Mouse (Mus musculus) limb, embryonic 13.5 days (tissue): Measurements from ENCODE around the gene Dazap2. TPM values are rescaled to one million over a fixed set of nuclear protein-coding genes. Genes with fewer than 3 reads are reported as not detected.

Experiments
- ATAC-seq: fragments of 200-750 bp; cut with Nextera tagmentation; 2 replicates; pipeline ENCODE4 v1.8.0; 2017; ENCODE audit warnings: low read depth, moderate number of reproducible peaks, moderate TSS enrichment; ENCODE audit not compliant: low FRiP score
- H3K27ac ChIP-seq: fragments of 300-500 bp; sonication (generic); 2 replicates; pipeline ENCODE4 v1.5.1; 2015; ENCODE audit warnings: inconsistent platforms, mild to moderate bottlenecking, moderate library complexity
- H3K27me3 ChIP-seq: fragments of 300-500 bp; sonication (generic); 2 replicates; pipeline ENCODE4 v1.6.1; 2015; ENCODE audit warnings: mild to moderate bottlenecking, inconsistent platforms
- H3K36me3 ChIP-seq: fragments of 300-500 bp; sonication (generic); 2 replicates; pipeline ENCODE4 v1.6.1; 2015; ENCODE audit warnings: inconsistent platforms, mild to moderate bottlenecking, moderate library complexity
- H3K4me1 ChIP-seq: fragments of 300-500 bp; sonication (generic); 2 replicates; pipeline ENCODE4 v1.6.1; 2015; ENCODE audit warnings: inconsistent platforms
- H3K4me2 ChIP-seq: fragments of 300-500 bp; sonication (generic); replicated peaks from 2 replicates; pipeline ENCODE4 v1.6.1; 2015; ENCODE audit warnings: inconsistent platforms, mild to moderate bottlenecking, moderate library complexity
- H3K4me3 ChIP-seq: fragments of 300-500 bp; sonication (generic); 2 replicates; pipeline ENCODE4 v1.5.1; 2015; ENCODE audit warnings: moderate library complexity, mild to moderate bottlenecking, inconsistent platforms
- H3K9ac ChIP-seq: fragments of 300-500 bp; sonication (generic); 2 replicates; pipeline ENCODE4 v1.6.1; 2015; ENCODE audit warnings: mild to moderate bottlenecking, inconsistent platforms
- H3K9me3 ChIP-seq: fragments of 300-500 bp; sonication (generic); 2 replicates; pipeline ENCODE4 v1.6.1; 2016; ENCODE audit warnings: inconsistent platforms
- WGBS: fragments of 180-500 bp; shearing (Covaris S2); methylation state at CpG from one replicate; pipeline ENCODE4 v1.1.7; 2015; 5-methylcytosine and 5-hydroxymethylcytosine counted together
- polyA plus RNA-seq: library from polyadenylated mRNA; unstranded; fragments of >200 nt; fragmentation: Nextera tagmentation; extraction: Ambion mirVana; gene quantifications from 2 replicates; pipeline ENCODE4 v1.2.1, GENCODE M21; 2015

Dazap2 gene
- polyA plus RNA-seq, 1 experiment from 2014 or later = 143 TPM

GRCm38 (mm10) chr15:100646161-100646560 is 31.0 kb downstream of the Dazap2 start:
- no peaks in the 10 kb centered on the region; the same call in none of the 2 replicates for H3K27me3 ChIP-seq
- H3K4me1 ChIP-seq = no peaks in the 10 kb centered on the region
- no peaks in the 10 kb centered on the region for H3K36me3 ChIP-seq
- H3K27ac ChIP-seq = no peak overlapping the region
- 71% methylated on average over 6 of the region's 6 CpGs for WGBS
- no peak for ATAC-seq
- no peaks in the 10 kb centered on the region for H3K9me3 ChIP-seq
- no peak overlapping the region for H3K4me2 ChIP-seq
- no peak overlapping the region for H3K9ac ChIP-seq
- no peak overlapping the region for H3K4me3 ChIP-seq

- ATAC-seq = no peak
- Histone ChIP-seq H3K9ac (no peak overlapping the region), H3K27me3 (no peaks in the 10 kb centered on the region; the same call in 1 of the 2 replicates), H3K4me3 (no peak overlapping the region), H3K36me3 (no peaks in the 10 kb centered on the region), H3K4me2 (no peak overlapping the region), H3K27ac (no peak overlapping the region), H3K4me1 (no peaks in the 10 kb centered on the region), H3K9me3 (no peaks in the 10 kb centered on the region)
- 85% methylated on average over 10 of the region's 10 CpGs for WGBS
Observed at GRCm38 (mm10) chr15:100650111-100650510, 35.0 kb downstream of the Dazap2 start.

- 84% methylated on average over 9 of the region's 9 CpGs for WGBS
- no peak for ATAC-seq
- H3K27ac ChIP-seq = no peak overlapping the region
Observed at GRCm38 (mm10) chr15:100651610-100652009, 36.5 kb downstream of the Dazap2 start.

GRCm38 (mm10) chr15:100654271-100654670 is 39.1 kb downstream of the Dazap2 start:
- 90% methylated on average over 1 of the region's 1 CpGs for WGBS
- H3K27me3 ChIP-seq = no peaks in the 10 kb centered on the region
- no peak overlapping the region for H3K4me3 ChIP-seq
- no peaks in the 10 kb centered on the region for H3K36me3 ChIP-seq
- ATAC-seq = no peak
- no peaks in the 10 kb centered on the region for H3K9me3 ChIP-seq
- H3K4me1 ChIP-seq = no peaks in the 10 kb centered on the region
- no peak overlapping the region for H3K4me2 ChIP-seq
- no peak overlapping the region for H3K27ac ChIP-seq
- H3K9ac ChIP-seq = no peak overlapping the region

More at GRCm38 (mm10) chr15:100651610-100652009, 36.5 kb downstream of the Dazap2 start:
- Histone ChIP-seq H3K36me3 (no peaks in the 10 kb centered on the region), H3K9me3 (no peaks in the 10 kb centered on the region), H3K4me2 (no peak overlapping the region), H3K4me3 (no peak overlapping the region), H3K27me3 (no peaks in the 10 kb centered on the region), H3K9ac (no peak overlapping the region), H3K4me1 (no peaks in the 10 kb centered on the region)

GRCm38 (mm10) chr15:100655201-100655600 is 40.1 kb downstream of the Dazap2 start:
- Histone ChIP-seq H3K27ac (no peak overlapping the region), H3K4me1 (no peaks in the 10 kb centered on the region), H3K27me3 (no peaks in the 10 kb centered on the region), H3K4me2 (no peak overlapping the region), H3K36me3 (no peaks in the 10 kb centered on the region), H3K9ac (no peak overlapping the region), H3K9me3 (no peaks in the 10 kb centered on the region), H3K4me3 (no peak overlapping the region)
- ATAC-seq = no peak
- 79% methylated on average over 5 of the region's 5 CpGs for WGBS

- H3K4me2 ChIP-seq = no peak overlapping the region
- ATAC-seq = no peak
- no peaks in the 10 kb centered on the region for H3K9me3 ChIP-seq
- H3K27me3 ChIP-seq = peaks cover 4% of the 10 kb centered on the region; the same call in 1 of the 2 replicates
- no peak overlapping the region for H3K27ac ChIP-seq
- WGBS = 80% methylated on average over 9 of the region's 9 CpGs
- H3K36me3 ChIP-seq = no peaks in the 10 kb centered on the region
- H3K9ac ChIP-seq = no peak overlapping the region
- no peaks in the 10 kb centered on the region for H3K4me1 ChIP-seq
- H3K4me3 ChIP-seq = no peak overlapping the region
Observed at GRCm38 (mm10) chr15:100660306-100660705, 45.2 kb downstream of the Dazap2 start.

- Histone ChIP-seq H3K27ac (no peak overlapping the region), H3K27me3 (peaks cover 8% of the 10 kb centered on the region), H3K4me2 (no peak overlapping the region), H3K4me3 (no peak overlapping the region), H3K9ac (no peak overlapping the region), H3K9me3 (no peaks in the 10 kb centered on the region), H3K36me3 (no peaks in the 10 kb centered on the region), H3K4me1 (no peaks in the 10 kb centered on the region)
- ATAC-seq = no peak
- WGBS = 91% methylated on average over 5 of the region's 5 CpGs
Observed at GRCm38 (mm10) chr15:100660805-100661204, 45.7 kb downstream of the Dazap2 start.

- H3K9ac ChIP-seq = no peak overlapping the region
- no peak overlapping the region for H3K4me2 ChIP-seq
- peaks cover 20% of the 10 kb centered on the region for H3K27me3 ChIP-seq
- H3K4me1 ChIP-seq = 0 out of 2 replicates have a peak, but pooled peaks cover 4% of the 10 kb centered on the region
- no peak for ATAC-seq
- H3K36me3 ChIP-seq = no peaks in the 10 kb centered on the region
- WGBS = 82% methylated on average over 9 of the region's 9 CpGs
- H3K27ac ChIP-seq = no peak overlapping the region
- H3K9me3 ChIP-seq = no peaks in the 10 kb centered on the region
- no peak overlapping the region for H3K4me3 ChIP-seq
Observed at GRCm38 (mm10) chr15:100664813-100665274, 49.7 kb downstream of the Dazap2 start.

GRCm38 (mm10) chr15:100665411-100666218 is 50.5 kb downstream of the Dazap2 start:
- no peak for ATAC-seq
- H3K27me3 ChIP-seq = peaks cover 20% of the 10 kb centered on the region
- 29% methylated on average over 9 of the region's 9 CpGs for WGBS

GRCm38 (mm10) chr15:100666219-100666696 is 51.1 kb downstream of the Dazap2 start:
- H3K27me3 ChIP-seq = peaks cover 20% of the 10 kb centered on the region
- H3K4me1 ChIP-seq = 0 out of 2 replicates have a peak, but pooled peaks cover 4% of the 10 kb centered on the region
- H3K9ac ChIP-seq = no peak overlapping the region
- H3K36me3 ChIP-seq = no peaks in the 10 kb centered on the region
- H3K4me3 ChIP-seq = no peak overlapping the region
- 3% methylated on average over 7 of the region's 7 CpGs for WGBS
- no peaks in the 10 kb centered on the region for H3K9me3 ChIP-seq
- no peak overlapping the region for H3K27ac ChIP-seq
- no peak for ATAC-seq
- no peak overlapping the region for H3K4me2 ChIP-seq

More at GRCm38 (mm10) chr15:100665411-100666218, 50.5 kb downstream of the Dazap2 start:
- Histone ChIP-seq H3K9ac (no peak overlapping the region), H3K4me2 (no peak overlapping the region), H3K27ac (no peak overlapping the region), H3K4me3 (no peak overlapping the region), H3K36me3 (no peaks in the 10 kb centered on the region), H3K4me1 (0 out of 2 replicates have a peak, but pooled peaks cover 4% of the 10 kb centered on the region), H3K9me3 (no peaks in the 10 kb centered on the region)

GRCm38 (mm10) chr15:100666851-100667250 is 51.7 kb downstream of the Dazap2 start:
- H3K4me3 ChIP-seq = no peak overlapping the region
- no peaks in the 10 kb centered on the region for H3K9me3 ChIP-seq
- ATAC-seq = no peak
- no peak overlapping the region for H3K4me2 ChIP-seq
- H3K36me3 ChIP-seq = no peaks in the 10 kb centered on the region
- 0 out of 2 replicates have a peak, but pooled peaks cover 4% of the 10 kb centered on the region for H3K4me1 ChIP-seq
- H3K27me3 ChIP-seq = peaks cover 20% of the 10 kb centered on the region
- no peak overlapping the region for H3K9ac ChIP-seq
- no peak overlapping the region for H3K27ac ChIP-seq
- WGBS = 29% methylated on average over 12 of the region's 12 CpGs

GRCm38 (mm10) chr15:100667420-100667819 is 52.3 kb downstream of the Dazap2 start:
- H3K4me1 ChIP-seq = 0 out of 2 replicates have a peak, but pooled peaks cover 4% of the 10 kb centered on the region
- H3K4me3 ChIP-seq = no peak overlapping the region
- no peaks in the 10 kb centered on the region for H3K9me3 ChIP-seq
- peaks cover 20% of the 10 kb centered on the region for H3K27me3 ChIP-seq
- H3K4me2 ChIP-seq = no peak overlapping the region
- no peak overlapping the region for H3K27ac ChIP-seq
- no peaks in the 10 kb centered on the region for H3K36me3 ChIP-seq
- WGBS = 56% methylated on average over 6 of the region's 6 CpGs
- ATAC-seq = no peak
- no peak overlapping the region for H3K9ac ChIP-seq
